Mouse (Mus musculus) forebrain, postnatal 0 days (tissue): ENCODE measurements around the gene Trpm3. TPM values are rescaled to one million over a fixed set of nuclear protein-coding genes. Genes with fewer than 3 reads are reported as not detected.
A peak's percentile ranks its signal among the peaks of the same experiment; 100 is the strongest.

ENCODE experiments used
- ATAC-seq: fragments of 200-750 bp; cut with Nextera tagmentation; 2 replicates; pipeline ENCODE4 v1.8.0; 2017; ENCODE audit warnings: mild to moderate bottlenecking, moderate library complexity
- DNase-seq: peaks from one replicate; pipeline ENCODE4 v3.0.0-alpha.2; 2015
- H3K27ac ChIP-seq: fragments of 300-500 bp; sonication (generic); 2 replicates; pipeline ENCODE4 v1.5.1; 2014; ENCODE audit warnings: low read depth, mild to moderate bottlenecking, antibody characterized with exemption, low read length, moderate library complexity, mixed read lengths
- H3K27me3 ChIP-seq: fragments of 300-500 bp; sonication (generic); 2 replicates; pipeline ENCODE4 v1.6.1; 2014; ENCODE audit warnings: mild to moderate bottlenecking, low read length, mixed read lengths; ENCODE audit not compliant: insufficient read depth
- H3K36me3 ChIP-seq: fragments of 300-500 bp; sonication (generic); 2 replicates; pipeline ENCODE4 v1.6.1; 2014; ENCODE audit warnings: mild to moderate bottlenecking, moderate library complexity; ENCODE audit not compliant: insufficient read depth
- H3K4me1 ChIP-seq: fragments of 300-500 bp; sonication (generic); 2 replicates; pipeline ENCODE4 v1.6.1; 2014; ENCODE audit warnings: antibody characterized with exemption; ENCODE audit not compliant: insufficient read depth
- H3K4me2 ChIP-seq: fragments of 300-500 bp; sonication (generic); 2 replicates; pipeline ENCODE4 v1.6.1; 2014; ENCODE audit warnings: low read depth, mild to moderate bottlenecking, moderate library complexity
- H3K4me3 ChIP-seq: fragments of 300-500 bp; sonication (generic); 2 replicates; pipeline ENCODE4 v1.5.1; 2014; ENCODE audit warnings: low read depth, low read length, mixed read lengths
- H3K9ac ChIP-seq: fragments of 300-500 bp; sonication (generic); 2 replicates; pipeline ENCODE4 v1.6.1; 2014; ENCODE audit warnings: mild to moderate bottlenecking
- H3K9me3 ChIP-seq: fragments of 300-500 bp; sonication (generic); 2 replicates; pipeline ENCODE4 v1.6.1; 2016; ENCODE audit warnings: low read length
- CTCF ChIP-seq: sonication (generic); IDR thresholded peaks from 2 replicates; pipeline ENCODE4 v1.5.1; 2016; ENCODE audit warnings: antibody characterized with exemption, control low read depth, low read depth
- WGBS: fragments of 180-500 bp; shearing (Covaris S2); extraction: QIAGEN DNeasy Blood & Tissue Kit; methylation state at CpG from one replicate; pipeline ENCODE4 v1.1.7; 2014; 5-methylcytosine and 5-hydroxymethylcytosine counted together
- polyA plus RNA-seq: library from polyadenylated mRNA; unstranded; fragments of >200 nt; fragmentation: Nextera tagmentation; extraction: Ambion mirVana; gene quantifications from 2 replicates; pipeline ENCODE4 v1.2.1, GENCODE M21; 2015
- total RNA-seq: library from RNA; depleted of rRNA; stranded (reverse); fragments of >200 nt; gene quantifications from 2 replicates; pipeline ENCODE4 v1.2.3, GENCODE M21; 2014

Trpm3 gene
- total and polyA plus RNA-seq, 2 experiments from 2014 or later: 25.6 to 39.7 TPM

GRCm38 (mm10) chr19:22925284-22925683 is 786.4 kb downstream of the Trpm3 start:
- H3K27me3 ChIP-seq: no peaks in the 10 kb centered on the region
- DNase-seq (no peak), ATAC-seq (no peak)
- TF ChIP-seq CTCF: no peak
- H3K4me2 ChIP-seq: no peak overlapping the region
- H3K9ac ChIP-seq: no peak overlapping the region
- no peak overlapping the region for H3K27ac ChIP-seq
- WGBS: 82% methylated on average over 3 of the region's 3 CpGs
- H3K9me3 ChIP-seq: no peaks in the 10 kb centered on the region
- H3K4me1 ChIP-seq: peaks cover 6% of the 10 kb centered on the region; the same call in 1 of the 2 replicates
- H3K36me3 ChIP-seq: no peaks in the 10 kb centered on the region
- H3K4me3 ChIP-seq: no peak overlapping the region

- H3K4me3 ChIP-seq: no peak overlapping the region
- DNase-seq (no peak), ATAC-seq (no peak)
- H3K27me3 ChIP-seq: no peaks in the 10 kb centered on the region
- no peak overlapping the region for H3K4me2 ChIP-seq
- no peaks in the 10 kb centered on the region for H3K9me3 ChIP-seq
- H3K36me3 ChIP-seq: no peaks in the 10 kb centered on the region
- TF ChIP-seq CTCF: no peak
- no peak overlapping the region for H3K27ac ChIP-seq
- 87% methylated on average over 9 of the region's 9 CpGs for WGBS
- peaks cover 18% of the 10 kb centered on the region; the same call in 1 of the 2 replicates for H3K4me1 ChIP-seq
- no peak overlapping the region for H3K9ac ChIP-seq
These were observed 787.9 kb downstream of the Trpm3 start for GRCm38 (mm10) chr19:22926753-22927152.

- no peaks in the 10 kb centered on the region for H3K36me3 ChIP-seq
- H3K4me3 ChIP-seq: no peak overlapping the region
- 89% methylated on average over 6 of the region's 6 CpGs for WGBS
- H3K9me3 ChIP-seq: no peaks in the 10 kb centered on the region
- peaks cover 18% of the 10 kb centered on the region; the same call in 1 of the 2 replicates for H3K4me1 ChIP-seq
- ATAC-seq (no peak), DNase-seq (no peak)
- no peaks in the 10 kb centered on the region for H3K27me3 ChIP-seq
- TF ChIP-seq CTCF: no peak
- no peak overlapping the region for H3K4me2 ChIP-seq
- no peak overlapping the region for H3K27ac ChIP-seq
- H3K9ac ChIP-seq: no peak overlapping the region
These were observed 789.5 kb downstream of the Trpm3 start for GRCm38 (mm10) chr19:22928366-22928765.

- Histone ChIP-seq H3K4me3 (no peak overlapping the region), H3K27me3 (no peaks in the 10 kb centered on the region), H3K9ac (no peak overlapping the region), H3K36me3 (no peaks in the 10 kb centered on the region), H3K9me3 (no peaks in the 10 kb centered on the region), H3K4me2 (no peak overlapping the region), H3K27ac (peak overlapping the region; percentile 29; the same call in 1 of the 2 replicates), H3K4me1 (peaks cover 18% of the 10 kb centered on the region; the same call in 1 of the 2 replicates)
- TF ChIP-seq CTCF: no peak
- whole genome bisulfite sequencing: 63% methylated on average over 6 of the region's 6 CpGs
- DNase-seq (peak; percentile 15), ATAC-seq (peak; percentile 36)
These were observed 790.9 kb downstream of the Trpm3 start for GRCm38 (mm10) chr19:22929768-22930167.

- Histone ChIP-seq H3K27ac (peak overlapping the region; percentile 29; the same call in 1 of the 2 replicates), H3K9ac (no peak overlapping the region), H3K4me3 (no peak overlapping the region), H3K4me1 (peaks cover 18% of the 10 kb centered on the region; the same call in 1 of the 2 replicates), H3K27me3 (no peaks in the 10 kb centered on the region), H3K9me3 (no peaks in the 10 kb centered on the region), H3K36me3 (no peaks in the 10 kb centered on the region), H3K4me2 (no peak overlapping the region)
- TF ChIP-seq CTCF: no peak
- DNase-seq (peak; percentile 57), ATAC-seq (peak; percentile 55)
- WGBS: 48% methylated on average over 7 of the region's 7 CpGs
These were observed 791.6 kb downstream of the Trpm3 start for GRCm38 (mm10) chr19:22930368-22930834.

- Histone ChIP-seq H3K9ac (no peak overlapping the region), H3K9me3 (no peaks in the 10 kb centered on the region), H3K27ac (no peak overlapping the region), H3K27me3 (no peaks in the 10 kb centered on the region), H3K4me1 (peaks cover 18% of the 10 kb centered on the region; the same call in 1 of the 2 replicates), H3K4me2 (no peak overlapping the region), H3K36me3 (no peaks in the 10 kb centered on the region), H3K4me3 (no peak overlapping the region)
- TF ChIP-seq CTCF: no peak
- DNase-seq (no peak), ATAC-seq (no peak)
- 75% methylated on average over 6 of the region's 6 CpGs for WGBS
These were observed 792.2 kb downstream of the Trpm3 start for GRCm38 (mm10) chr19:22931006-22931405.

GRCm38 (mm10) chr19:22935067-22935466 is 796.2 kb downstream of the Trpm3 start:
- Histone ChIP-seq H3K4me2 (no peak overlapping the region), H3K4me1 (peaks cover 20% of the 10 kb centered on the region; the same call in 1 of the 2 replicates), H3K9me3 (no peaks in the 10 kb centered on the region), H3K36me3 (no peaks in the 10 kb centered on the region), H3K27ac (no peak overlapping the region), H3K9ac (no peak overlapping the region), H3K4me3 (no peak overlapping the region), H3K27me3 (no peaks in the 10 kb centered on the region)
- no peak for ATAC-seq
- DNase-seq: no peak
- WGBS: 74% methylated on average over 3 of the region's 3 CpGs
- no peak for TF ChIP-seq CTCF
